Mouse (Mus musculus) lung, embryonic 16.5 days (tissue): ENCODE measurements at regions not wholly inside any gene's neighbourhood (a gene's known extent, or its start where the extent isn't known, plus 50 kb on each side); places are given as distances from the start of the nearest gene placed in this dataset.

ENCODE experiments used
- ATAC-seq: fragments of 200-750 bp; cut with Nextera tagmentation; 2 replicates; pipeline ENCODE4 v1.8.0; 2017; ENCODE audit warnings: low read depth, mild to moderate bottlenecking, moderate library complexity
- H3K27ac ChIP-seq: fragments of 300-500 bp; sonication (generic); 2 replicates; pipeline ENCODE4 v1.5.1; 2014; ENCODE audit warnings: mild to moderate bottlenecking, control low read depth, low read length
- H3K27me3 ChIP-seq: fragments of 300-500 bp; sonication (generic); 2 replicates; pipeline ENCODE4 v1.6.1; 2014; ENCODE audit warnings: low read depth, low read length, mixed read lengths; ENCODE audit not compliant: control insufficient read depth, insufficient read depth
- H3K36me3 ChIP-seq: fragments of 300-500 bp; sonication (generic); 2 replicates; pipeline ENCODE4 v1.6.1; 2014; ENCODE audit warnings: low read length; ENCODE audit not compliant: control insufficient read depth, insufficient read depth
- H3K4me1 ChIP-seq: fragments of 300-500 bp; sonication (generic); replicated peaks from 2 replicates; pipeline ENCODE4 v1.6.1; 2014; ENCODE audit warnings: low read length, mixed read lengths; ENCODE audit not compliant: control insufficient read depth, insufficient read depth
- H3K4me2 ChIP-seq: fragments of 300-500 bp; sonication (generic); 2 replicates; pipeline ENCODE4 v1.6.1; 2014; ENCODE audit warnings: low read depth, low read length, control low read depth
- H3K4me3 ChIP-seq: fragments of 300-500 bp; sonication (generic); 2 replicates; pipeline ENCODE4 v1.5.1; 2014; ENCODE audit warnings: mild to moderate bottlenecking, low read length, control low read depth
- H3K9ac ChIP-seq: fragments of 300-500 bp; sonication (generic); 2 replicates; pipeline ENCODE4 v1.6.1; 2014; ENCODE audit warnings: low read length, control low read depth
- H3K9me3 ChIP-seq: fragments of 300-500 bp; sonication (generic); 2 replicates; pipeline ENCODE4 v1.6.1; 2016; ENCODE audit warnings: low read length; ENCODE audit not compliant: control insufficient read depth
- WGBS: fragments of 180-500 bp; shearing (Covaris S2); extraction: QIAGEN DNeasy Blood & Tissue Kit; methylation state at CpG from one replicate; pipeline ENCODE4 v1.1.7; 2014; 5-methylcytosine and 5-hydroxymethylcytosine counted together

DNA sequence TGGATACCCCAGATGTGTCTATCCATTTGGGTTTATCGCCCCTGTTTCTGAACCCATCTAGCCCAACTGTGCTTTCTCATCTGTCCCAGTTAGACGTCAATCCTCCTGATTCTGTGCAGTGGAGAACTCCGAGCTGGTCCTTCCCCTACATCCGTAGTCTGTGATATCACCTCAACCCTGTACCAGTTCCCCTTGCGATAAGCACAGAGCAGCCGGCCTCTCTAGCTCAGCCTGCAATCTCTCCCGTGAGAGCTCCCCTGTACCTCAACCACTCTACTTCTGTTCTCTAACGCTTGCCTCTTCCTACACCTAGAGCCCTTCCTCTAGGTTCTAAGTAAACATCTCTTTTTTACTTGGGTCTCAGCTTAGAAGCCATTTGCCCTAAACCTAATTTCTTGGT, 211.5 kb downstream of the Galc start:
- Histone ChIP-seq H3K36me3 (no peaks in the 10 kb centered on the region), H3K27ac (no peak overlapping the region), H3K4me2 (no peak overlapping the region), H3K9me3 (no peaks in the 10 kb centered on the region), H3K4me3 (no peak overlapping the region), H3K27me3 (no peaks in the 10 kb centered on the region), H3K4me1 (no peaks in the 10 kb centered on the region), H3K9ac (no peak overlapping the region)
- ATAC-seq: no peak
- 73% methylated on average over 8 of the region's 8 CpGs for WGBS

DNA sequence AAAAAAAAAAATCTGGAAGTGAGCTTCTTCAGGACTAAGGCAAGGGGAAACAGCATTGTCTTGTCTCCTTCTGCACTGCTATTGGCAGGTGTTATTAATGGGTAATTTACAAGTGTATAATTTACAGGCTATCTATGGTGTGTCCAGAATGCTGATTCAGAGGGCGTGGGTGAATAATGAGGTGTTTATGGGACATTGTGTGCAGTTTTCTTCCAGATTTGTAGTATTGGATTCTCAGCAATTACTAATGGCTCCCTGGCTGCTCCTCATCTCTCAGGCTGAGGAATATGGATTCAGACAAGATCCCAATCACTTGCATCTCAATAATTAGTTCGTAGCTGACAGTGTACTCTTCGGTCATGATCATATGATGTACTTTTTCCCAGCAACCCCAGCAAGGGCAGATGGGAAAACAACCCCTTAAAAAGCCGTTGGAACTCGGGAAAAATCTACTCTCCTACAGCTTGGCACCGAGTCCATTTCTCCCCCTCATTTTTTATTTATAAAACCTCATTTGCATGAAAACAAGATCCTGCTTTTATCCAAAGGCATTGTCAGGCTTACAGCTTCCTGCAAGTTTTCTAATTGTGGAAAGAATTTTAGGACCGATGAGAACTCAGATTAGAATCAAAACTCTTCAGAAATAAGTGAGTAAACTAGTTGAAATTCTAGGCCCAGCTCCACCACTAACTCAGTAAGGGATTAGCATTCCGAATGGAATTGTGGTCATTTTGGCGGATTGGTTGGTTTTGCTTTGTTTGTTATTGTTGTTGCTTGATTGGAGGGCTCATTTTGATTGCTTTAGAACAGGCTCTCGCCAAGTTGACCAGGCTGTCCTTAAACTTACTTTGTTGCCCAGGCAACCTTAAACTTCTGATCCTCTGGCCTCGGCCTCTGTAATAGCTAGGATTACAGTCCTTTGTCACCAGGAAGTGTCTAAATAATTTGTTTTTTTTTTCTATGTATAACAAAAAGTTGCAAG, 212.5 kb downstream of the Galc start:
- H3K36me3 ChIP-seq: no peaks in the 10 kb centered on the region
- 60% methylated on average over 11 of the region's 11 CpGs for WGBS
- no peak overlapping the region for H3K4me2 ChIP-seq
- H3K9me3 ChIP-seq: no peaks in the 10 kb centered on the region
- no peaks in the 10 kb centered on the region for H3K27me3 ChIP-seq
- no peak overlapping the region for H3K27ac ChIP-seq
- no peak for ATAC-seq
- H3K4me1 ChIP-seq: no peaks in the 10 kb centered on the region
- H3K4me3 ChIP-seq: no peak overlapping the region
- H3K9ac ChIP-seq: no peak overlapping the region

DNA sequence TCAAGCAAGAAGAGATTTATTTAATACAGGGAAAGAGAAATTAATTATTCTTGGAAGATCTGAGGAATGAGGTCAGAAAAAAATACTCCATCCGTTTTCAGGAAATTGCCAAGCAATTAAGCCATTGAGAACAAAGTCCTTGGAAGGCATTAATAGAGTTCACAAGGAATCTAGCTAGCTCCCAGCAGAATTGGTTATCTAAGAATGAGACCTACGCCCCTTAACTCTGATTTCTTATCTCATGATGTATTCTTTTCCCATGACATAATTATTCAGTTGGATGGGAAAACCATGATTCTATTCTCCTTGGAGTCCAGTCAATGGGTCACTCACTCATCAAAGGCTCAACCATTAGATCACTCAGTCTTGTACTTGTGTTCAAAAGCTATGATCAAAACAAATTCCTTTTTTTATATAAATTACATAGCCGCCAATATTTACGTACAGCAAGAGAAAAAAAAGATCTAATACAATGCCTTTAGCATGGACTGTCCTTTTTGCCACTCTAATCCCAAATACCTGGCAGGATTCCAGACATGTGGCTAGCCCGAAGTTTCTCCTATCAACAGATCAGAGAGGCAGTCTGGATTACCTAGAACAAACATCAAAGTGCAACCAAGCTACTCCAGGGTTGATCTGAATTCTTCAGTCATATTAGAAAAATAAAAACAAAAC, 213.3 kb downstream of the Galc start:
- H3K36me3 ChIP-seq: no peaks in the 10 kb centered on the region
- no peak overlapping the region for H3K9ac ChIP-seq
- no peaks in the 10 kb centered on the region for H3K27me3 ChIP-seq
- no peak overlapping the region for H3K27ac ChIP-seq
- no peaks in the 10 kb centered on the region for H3K4me1 ChIP-seq
- no peak overlapping the region for H3K4me3 ChIP-seq
- no peak for ATAC-seq
- no peak overlapping the region for H3K4me2 ChIP-seq
- no peaks in the 10 kb centered on the region for H3K9me3 ChIP-seq
- WGBS: 52% methylated on average over 5 of the region's 5 CpGs

DNA sequence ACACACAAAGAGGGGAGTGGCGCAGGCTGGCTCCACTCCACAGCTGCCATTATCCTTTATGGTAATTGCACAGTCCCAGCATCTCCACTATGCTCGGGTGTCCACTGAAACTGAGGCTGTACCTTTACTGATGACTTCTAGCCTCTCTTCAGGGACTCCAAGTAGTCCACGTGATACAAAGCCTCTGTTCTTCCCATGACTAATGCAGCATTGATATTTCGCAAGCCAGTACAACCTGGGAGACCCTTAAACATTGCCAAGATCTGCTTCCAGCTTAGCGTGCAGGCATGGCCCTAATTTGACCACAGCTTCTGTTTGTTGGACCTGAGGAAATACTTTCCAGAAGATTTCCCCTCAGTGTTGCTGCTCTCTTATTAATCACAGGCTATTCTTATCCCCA, 215.8 kb downstream of the Galc start:
- no peak overlapping the region for H3K4me2 ChIP-seq
- 63% methylated on average over 5 of the region's 5 CpGs for WGBS
- ATAC-seq: no peak

DNA sequence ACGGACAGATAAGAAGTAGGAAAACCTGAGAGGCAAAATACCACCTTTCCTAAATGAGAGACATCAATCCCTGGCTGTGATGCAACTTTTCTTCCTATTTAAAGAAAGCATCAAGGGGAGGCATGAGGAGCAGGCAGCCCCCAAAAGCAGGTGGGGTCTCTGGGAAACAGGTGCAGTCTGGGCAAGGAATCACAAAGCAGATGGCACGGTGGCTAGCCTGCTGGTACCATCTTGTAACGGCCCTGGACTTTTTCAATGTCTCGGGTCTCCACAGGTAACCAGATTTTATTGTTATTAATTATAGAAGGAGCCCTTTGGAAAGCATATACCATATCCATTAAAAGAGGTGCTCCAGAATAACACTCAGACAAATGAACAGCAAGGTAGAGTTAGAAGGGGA, 219.6 kb downstream of the Galc start:
- no peaks in the 10 kb centered on the region for H3K9me3 ChIP-seq
- H3K9ac ChIP-seq: no peak overlapping the region
- 77% methylated on average over 4 of the region's 4 CpGs for WGBS
- H3K36me3 ChIP-seq: no peaks in the 10 kb centered on the region
- no peak overlapping the region for H3K27ac ChIP-seq
- ATAC-seq: no peak
- H3K27me3 ChIP-seq: no peaks in the 10 kb centered on the region
- H3K4me2 ChIP-seq: no peak overlapping the region
- no peaks in the 10 kb centered on the region for H3K4me1 ChIP-seq
- no peak overlapping the region for H3K4me3 ChIP-seq

More for the DNA sequence above, 215.8 kb downstream of the Galc start:
- Histone ChIP-seq H3K27me3 (no peaks in the 10 kb centered on the region), H3K4me3 (no peak overlapping the region), H3K9me3 (no peaks in the 10 kb centered on the region), H3K4me1 (no peaks in the 10 kb centered on the region), H3K9ac (no peak overlapping the region), H3K36me3 (no peaks in the 10 kb centered on the region), H3K27ac (no peak overlapping the region)

DNA sequence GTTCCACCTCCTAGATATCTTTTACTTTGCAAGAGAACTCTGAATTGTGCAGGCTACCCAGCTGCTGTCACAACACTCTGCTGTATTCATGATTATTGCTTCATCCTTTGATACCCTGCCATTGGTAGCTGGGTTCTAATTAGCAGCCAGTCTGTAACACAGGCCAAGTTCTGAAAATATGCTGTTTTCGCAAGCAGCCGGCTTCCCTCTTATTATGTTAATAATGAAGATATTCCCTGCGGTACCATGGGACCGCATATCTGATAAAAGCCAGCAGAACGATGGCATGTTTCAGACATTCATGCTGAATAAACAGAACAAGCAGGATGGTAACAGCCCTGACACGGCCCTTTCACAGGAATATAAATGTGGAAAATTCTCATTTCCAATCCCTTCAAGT, 235.6 kb downstream of the Galc start:
- Histone ChIP-seq H3K36me3 (no peaks in the 10 kb centered on the region), H3K9ac (no peak overlapping the region), H3K4me2 (no peak overlapping the region), H3K27ac (no peak overlapping the region), H3K4me1 (no peaks in the 10 kb centered on the region), H3K9me3 (no peaks in the 10 kb centered on the region), H3K27me3 (no peaks in the 10 kb centered on the region), H3K4me3 (no peak overlapping the region)
- WGBS: 70% methylated on average over 6 of the region's 6 CpGs
- no peak for ATAC-seq

DNA sequence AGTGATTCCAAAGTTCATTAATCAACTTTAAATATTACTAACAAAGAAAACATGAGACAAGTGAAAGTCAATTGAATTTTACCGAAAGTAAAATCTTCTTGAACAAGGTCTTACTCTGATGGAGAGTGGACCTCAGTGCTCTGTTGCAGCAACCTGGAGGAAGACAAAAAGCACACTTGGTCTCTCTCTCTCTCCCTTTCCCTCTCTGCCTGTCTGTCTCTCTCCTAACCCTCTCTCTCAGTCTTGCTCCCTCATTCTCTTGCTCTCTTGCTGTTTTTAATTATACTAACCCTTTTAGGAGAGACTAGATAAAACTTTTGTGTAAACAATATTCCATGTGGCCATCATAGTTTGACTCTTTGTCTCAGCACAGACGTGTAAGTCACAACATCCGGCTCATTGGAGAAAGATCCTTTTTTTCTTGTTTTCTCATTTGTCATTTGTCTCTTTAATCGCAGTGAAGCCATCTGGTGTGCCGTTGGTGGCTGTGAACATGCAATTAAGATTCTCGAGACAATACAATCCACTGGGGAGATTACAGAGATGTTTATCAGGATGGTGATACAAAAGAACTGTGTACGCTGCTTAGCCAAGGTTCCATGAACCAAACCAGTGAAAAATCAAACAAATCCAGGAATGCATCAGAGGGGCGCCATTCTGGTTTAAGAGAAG, 244.5 kb downstream of the Galc start:
- no peak overlapping the region for H3K9ac ChIP-seq
- H3K4me2 ChIP-seq: no peak overlapping the region
- H3K27ac ChIP-seq: no peak overlapping the region
- no peak for ATAC-seq
- 34% methylated on average over 8 of the region's 8 CpGs for WGBS
- H3K4me1 ChIP-seq: no peaks in the 10 kb centered on the region
- H3K36me3 ChIP-seq: no peaks in the 10 kb centered on the region
- H3K4me3 ChIP-seq: no peak overlapping the region
- no peaks in the 10 kb centered on the region for H3K9me3 ChIP-seq
- no peaks in the 10 kb centered on the region for H3K27me3 ChIP-seq

DNA sequence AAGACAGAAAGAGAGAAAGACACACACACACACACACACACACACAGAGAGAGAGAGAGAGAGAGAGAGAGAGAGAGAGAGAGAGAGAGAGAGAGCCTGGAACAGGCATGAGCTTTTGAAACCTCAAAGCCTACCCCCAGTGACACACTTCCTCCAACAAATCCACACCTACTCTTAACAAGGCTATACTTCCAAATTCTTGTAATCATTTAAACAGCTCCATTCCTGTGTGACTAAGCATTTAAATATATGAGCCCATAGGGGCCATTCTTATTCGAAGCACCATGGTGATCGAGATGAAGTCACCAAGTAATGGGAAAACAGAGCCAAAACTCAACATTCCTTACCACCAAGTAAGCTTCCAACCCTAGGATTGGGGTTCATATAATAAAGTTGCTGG, 250.1 kb downstream of the Galc start:
- Histone ChIP-seq H3K4me3 (no peak overlapping the region), H3K4me1 (no peaks in the 10 kb centered on the region), H3K27ac (no peak overlapping the region), H3K9ac (no peak overlapping the region), H3K4me2 (no peak overlapping the region), H3K27me3 (no peaks in the 10 kb centered on the region), H3K9me3 (no peaks in the 10 kb centered on the region), H3K36me3 (no peaks in the 10 kb centered on the region)
- no peak for ATAC-seq
- WGBS: 90% methylated on average over 2 of the region's 2 CpGs
